Mouse (Mus musculus) left cerebral cortex, postnatal 25 days (tissue): ENCODE data around the gene Ube2dnl2. TPM values are rescaled to one million over a fixed set of nuclear protein-coding genes. Genes with fewer than 3 reads are reported as not detected.

ENCODE experiments used
- DNase-seq, 2 experiments: peaks; one replicate each; pipeline ENCODE4 v3.0.0; 2022; ENCODE audit warnings: low spot score in 2 of 2, mixed read lengths in 1 of 2
- intact Hi-C: fragments of 180-260 bp; cut with DNase I; formaldehyde crosslinking; loops from one replicate; pipeline ENCODE4 v1.15.1; 2025
- total RNA-seq, 2 experiments: library from RNA; stranded (reverse); gene quantifications; 2 replicates each; pipeline ENCODE4 v1.2.3; 2021

Ube2dnl2 gene
- not detected for total RNA-seq

- intact Hi-C loops: no loop called here
- DNase-seq: no peak
Observed at GRCm38 (mm10) chrX:114907282-114907681, at the start of gene Ube2dnl2. Gene Ube2dnl2, plus strand, starts transcription at chrX:114907582.

- DNase-seq: no peak
- intact Hi-C loops: no loop called here
Observed at GRCm38 (mm10) chrX:114895489-114895888, 11.9 kb upstream of the Ube2dnl2 start.

GRCm38 (mm10) chrX:114897506-114897905, 9.9 kb upstream of the Ube2dnl2 start:
- DNase-seq: no peak

GRCm38 (mm10) chrX:114903391-114903790, 4.0 kb upstream of the Ube2dnl2 start:
- no peak for DNase-seq
- intact Hi-C loops: no loop called here

More at GRCm38 (mm10) chrX:114897506-114897905, 9.9 kb upstream of the Ube2dnl2 start:
- intact Hi-C loops: no loop called here

GRCm38 (mm10) chrX:114904712-114905111, 2.7 kb upstream of the Ube2dnl2 start, which contains the start of gene Ube2dnl1:
Gene Ube2dnl1, plus strand, starts transcription at chrX:114905012.
- no peak for DNase-seq
- intact Hi-C loops: no loop called here

GRCm38 (mm10) chrX:114955066-114955465, 47.7 kb downstream of the Ube2dnl2 start:
- intact Hi-C loops: no loop called here
- no peak for DNase-seq

Other genes with a start within 250 kb of the Ube2dnl2 start
- gene Ube2dnl1, start 2.6 kb upstream of the Ube2dnl2 start, total RNA-seq: not detected